Mouse (Mus musculus) lung, embryonic 16.5 days (tissue): ENCODE results near the gene Atp6v0d1. TPM values are rescaled to one million over a fixed set of nuclear protein-coding genes. Genes with fewer than 3 reads are reported as not detected.

Experiments used
- ATAC-seq: fragments of 200-750 bp; cut with Nextera tagmentation; 2 replicates; pipeline ENCODE4 v1.8.0; 2017; ENCODE audit warnings: low read depth, mild to moderate bottlenecking, moderate library complexity
- H3K27ac ChIP-seq: fragments of 300-500 bp; sonication (generic); 2 replicates; pipeline ENCODE4 v1.5.1; 2014; ENCODE audit warnings: mild to moderate bottlenecking, control low read depth, low read length
- H3K27me3 ChIP-seq: fragments of 300-500 bp; sonication (generic); 2 replicates; pipeline ENCODE4 v1.6.1; 2014; ENCODE audit warnings: low read depth, low read length, mixed read lengths; ENCODE audit not compliant: control insufficient read depth, insufficient read depth
- H3K36me3 ChIP-seq: fragments of 300-500 bp; sonication (generic); 2 replicates; pipeline ENCODE4 v1.6.1; 2014; ENCODE audit warnings: low read length; ENCODE audit not compliant: control insufficient read depth, insufficient read depth
- H3K4me1 ChIP-seq: fragments of 300-500 bp; sonication (generic); replicated peaks from 2 replicates; pipeline ENCODE4 v1.6.1; 2014; ENCODE audit warnings: low read length, mixed read lengths; ENCODE audit not compliant: control insufficient read depth, insufficient read depth
- H3K4me2 ChIP-seq: fragments of 300-500 bp; sonication (generic); 2 replicates; pipeline ENCODE4 v1.6.1; 2014; ENCODE audit warnings: low read depth, low read length, control low read depth
- H3K4me3 ChIP-seq: fragments of 300-500 bp; sonication (generic); 2 replicates; pipeline ENCODE4 v1.5.1; 2014; ENCODE audit warnings: mild to moderate bottlenecking, low read length, control low read depth
- H3K9ac ChIP-seq: fragments of 300-500 bp; sonication (generic); 2 replicates; pipeline ENCODE4 v1.6.1; 2014; ENCODE audit warnings: low read length, control low read depth
- H3K9me3 ChIP-seq: fragments of 300-500 bp; sonication (generic); 2 replicates; pipeline ENCODE4 v1.6.1; 2016; ENCODE audit warnings: low read length; ENCODE audit not compliant: control insufficient read depth
- WGBS: fragments of 180-500 bp; shearing (Covaris S2); extraction: QIAGEN DNeasy Blood & Tissue Kit; methylation state at CpG from one replicate; pipeline ENCODE4 v1.1.7; 2014; 5-methylcytosine and 5-hydroxymethylcytosine counted together
- polyA plus RNA-seq: library from polyadenylated mRNA; unstranded; fragments of >200 nt; fragmentation: Nextera tagmentation; extraction: Ambion mirVana; gene quantifications from 2 replicates; pipeline ENCODE4 v1.2.1, GENCODE M21; 2015

The Atp6v0d1 gene
- polyA plus RNA-seq, 1 experiment from 2014 or later, result 87.3 TPM

GRCm38 (mm10) chr8:105546384-105547350 is 19.2 kb downstream of the Atp6v0d1 start:
- Histone ChIP-seq H3K36me3 (0 out of 2 replicates have a peak, but pooled peaks cover 3% of the 10 kb centered on the region), H3K9me3 (no peaks in the 10 kb centered on the region), H3K27ac (no peak overlapping the region), H3K9ac (no peak overlapping the region), H3K4me1 (peaks cover 32% of the 10 kb centered on the region), H3K4me2 (no peak overlapping the region), H3K4me3 (no peak overlapping the region), H3K27me3 (no peaks in the 10 kb centered on the region)
- ATAC-seq, result no peak
- WGBS, result 79% methylated on average over 6 of the region's 6 CpGs

DNA sequence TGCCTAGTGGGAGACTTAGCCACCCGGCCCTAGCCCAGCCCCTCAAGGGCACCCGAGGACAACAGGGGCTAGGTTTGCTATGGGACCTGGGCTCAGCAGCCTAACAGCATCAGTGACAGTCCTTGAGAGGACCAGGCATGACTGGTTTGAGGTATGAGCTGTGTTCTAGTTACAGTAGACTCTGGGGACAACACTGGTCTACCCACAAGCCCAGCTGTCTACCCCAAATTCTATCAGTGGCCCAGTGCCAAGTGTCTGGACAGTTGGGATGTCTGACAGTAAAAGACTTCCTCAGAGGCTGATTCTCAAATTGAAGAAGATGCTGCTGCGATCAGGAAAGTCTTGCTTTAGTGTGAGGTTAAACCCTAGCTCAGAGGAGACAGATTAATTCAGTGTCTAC is 20.6 kb downstream of the Atp6v0d1 start:
- Histone ChIP-seq H3K4me3 (no peak overlapping the region), H3K27ac (peak overlapping the region; percentile 60), H3K9me3 (no peaks in the 10 kb centered on the region), H3K4me1 (peaks cover 32% of the 10 kb centered on the region), H3K27me3 (no peaks in the 10 kb centered on the region), H3K36me3 (0 out of 2 replicates have a peak, but pooled peaks cover 3% of the 10 kb centered on the region), H3K4me2 (no peak overlapping the region), H3K9ac (no peak overlapping the region; the same call in 1 of the 2 replicates)
- 68% methylated on average over 3 of the region's 3 CpGs for WGBS
- peak; percentile 11; the same call in 1 of the 2 replicates for ATAC-seq

DNA sequence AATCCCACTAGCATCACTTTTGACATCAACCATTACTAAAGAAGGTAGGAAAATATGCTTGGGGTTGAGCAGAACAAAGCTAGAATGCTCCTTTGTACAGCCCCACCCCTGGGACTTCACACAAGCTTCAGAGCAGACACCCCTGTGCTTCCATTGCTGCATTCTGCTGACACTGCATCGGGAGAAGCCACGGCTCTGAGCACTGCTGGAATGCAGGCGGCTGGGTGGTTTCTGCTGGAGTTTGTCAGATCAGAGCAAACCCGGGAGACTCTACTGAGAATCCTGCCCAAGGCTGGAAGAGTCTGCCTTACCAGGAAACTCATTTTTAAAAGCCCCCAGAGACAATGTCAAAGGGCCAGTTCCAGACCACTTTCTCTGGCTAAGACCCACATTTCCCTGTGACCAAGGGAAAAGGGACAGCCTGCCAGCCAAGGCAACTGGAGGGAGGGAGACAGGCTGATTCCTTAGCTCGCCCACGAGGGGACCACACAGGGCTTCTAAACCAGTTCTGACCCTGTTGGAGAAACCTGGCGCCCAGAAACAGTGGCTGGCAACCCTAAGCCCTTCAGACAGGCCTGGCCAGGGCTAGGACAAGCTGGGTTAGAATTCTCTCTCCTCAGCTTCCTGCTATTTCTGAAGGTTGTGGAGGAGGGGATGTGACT is 21.2 kb downstream of the Atp6v0d1 start:
- Histone ChIP-seq H3K4me1 (peaks cover 32% of the 10 kb centered on the region), H3K4me2 (no peak overlapping the region), H3K9ac (no peak overlapping the region), H3K36me3 (0 out of 2 replicates have a peak, but pooled peaks cover 3% of the 10 kb centered on the region), H3K9me3 (no peaks in the 10 kb centered on the region), H3K4me3 (no peak overlapping the region), H3K27me3 (no peaks in the 10 kb centered on the region), H3K27ac (peak overlapping the region; percentile 60)
- ATAC-seq, result peak; percentile 72
- WGBS, result 45% methylated on average over 7 of the region's 7 CpGs

DNA sequence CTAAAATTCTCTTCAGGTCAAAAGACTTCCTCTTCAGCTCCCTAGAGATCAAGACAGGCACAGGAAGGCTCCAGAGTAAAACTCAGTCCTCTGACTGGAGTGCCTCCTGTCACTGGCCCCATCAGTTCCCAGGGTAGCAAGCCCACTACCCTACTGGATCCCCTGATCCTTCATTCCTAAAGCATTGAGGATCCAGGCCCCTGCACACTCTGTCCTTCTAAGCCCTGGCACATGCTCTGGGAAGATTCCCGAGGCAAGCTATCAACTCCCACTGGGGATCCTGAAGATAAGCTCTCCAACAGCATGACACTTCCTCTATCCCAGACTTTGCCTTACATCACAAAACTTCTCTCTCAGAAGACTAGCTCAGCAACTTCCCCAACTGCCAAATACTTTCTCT is 22.1 kb downstream of the Atp6v0d1 start:
- 17% methylated on average over 1 of the region's 1 CpGs for WGBS
- Histone ChIP-seq H3K4me1 (peaks cover 32% of the 10 kb centered on the region), H3K9ac (no peak overlapping the region), H3K36me3 (peaks cover 8% of the 10 kb centered on the region), H3K4me3 (no peak overlapping the region), H3K9me3 (no peaks in the 10 kb centered on the region), H3K27ac (peak overlapping the region; percentile 60), H3K27me3 (no peaks in the 10 kb centered on the region), H3K4me2 (no peak overlapping the region)
- ATAC-seq, result peak; percentile 15; the same call in 1 of the 2 replicates

GRCm38 (mm10) chr8:105542808-105543207 is 23.0 kb downstream of the Atp6v0d1 start:
- H3K4me3 ChIP-seq, result no peak overlapping the region
- H3K9ac ChIP-seq, result no peak overlapping the region
- ATAC-seq, result no peak
- WGBS, result 91% methylated on average over 2 of the region's 2 CpGs
- no peaks in the 10 kb centered on the region for H3K27me3 ChIP-seq
- peaks cover 15% of the 10 kb centered on the region for H3K36me3 ChIP-seq
- no peak overlapping the region for H3K4me2 ChIP-seq
- no peaks in the 10 kb centered on the region for H3K9me3 ChIP-seq
- H3K27ac ChIP-seq, result no peak overlapping the region
- H3K4me1 ChIP-seq, result peaks cover 32% of the 10 kb centered on the region

DNA sequence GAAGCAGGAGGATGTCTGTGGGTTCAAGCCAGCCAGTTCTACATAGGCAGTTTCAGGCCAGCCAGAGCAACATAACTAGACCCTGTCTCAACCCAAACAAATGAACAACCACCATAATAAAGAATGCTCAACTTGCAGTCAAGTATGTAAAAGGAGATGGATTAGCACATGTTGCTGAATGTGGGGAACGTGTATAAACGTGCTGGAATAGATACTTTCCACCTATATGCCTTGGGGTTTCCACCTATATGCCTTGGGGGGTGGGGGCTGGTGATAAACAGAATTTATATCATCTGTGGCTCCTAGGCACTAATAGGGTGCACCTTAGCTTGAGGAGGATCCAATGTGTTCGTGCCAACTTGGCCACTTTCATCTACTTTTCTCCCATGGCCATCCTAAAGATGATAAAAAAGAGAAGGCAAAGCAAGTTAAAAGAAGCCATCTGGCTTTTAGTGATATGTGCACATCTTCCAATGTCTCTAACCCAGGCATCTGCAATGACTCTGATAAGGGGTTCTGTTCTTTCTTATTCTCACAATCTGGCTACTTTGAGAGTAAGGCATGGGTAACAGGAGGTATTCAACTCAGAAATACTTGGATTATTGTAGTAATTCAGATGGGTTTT is 23.7 kb downstream of the Atp6v0d1 start:
- 67% methylated on average over 3 of the region's 3 CpGs for WGBS
- Histone ChIP-seq H3K4me2 (no peak overlapping the region), H3K27me3 (no peaks in the 10 kb centered on the region), H3K36me3 (peaks cover 16% of the 10 kb centered on the region), H3K9ac (no peak overlapping the region), H3K4me1 (peaks cover 32% of the 10 kb centered on the region), H3K9me3 (no peaks in the 10 kb centered on the region), H3K27ac (no peak overlapping the region), H3K4me3 (no peak overlapping the region)
- ATAC-seq, result no peak

- H3K4me2 ChIP-seq, result no peak overlapping the region
- WGBS, result 78% methylated on average over 4 of the region's 4 CpGs
- H3K4me1 ChIP-seq, result peaks cover 8% of the 10 kb centered on the region
- no peak overlapping the region for H3K4me3 ChIP-seq
- peaks cover 16% of the 10 kb centered on the region for H3K36me3 ChIP-seq
- ATAC-seq, result no peak
- H3K27me3 ChIP-seq, result no peaks in the 10 kb centered on the region
- H3K9me3 ChIP-seq, result no peaks in the 10 kb centered on the region
- H3K27ac ChIP-seq, result no peak overlapping the region
- H3K9ac ChIP-seq, result no peak overlapping the region
These were observed 26.9 kb downstream of the Atp6v0d1 start for GRCm38 (mm10) chr8:105538940-105539339.

GRCm38 (mm10) chr8:105537011-105537677 is 28.7 kb downstream of the Atp6v0d1 start:
- Histone ChIP-seq H3K9ac (no peak overlapping the region), H3K27me3 (no peaks in the 10 kb centered on the region), H3K4me1 (peaks cover 12% of the 10 kb centered on the region), H3K9me3 (no peaks in the 10 kb centered on the region), H3K27ac (no peak overlapping the region), H3K36me3 (peaks cover 16% of the 10 kb centered on the region), H3K4me2 (no peak overlapping the region), H3K4me3 (no peak overlapping the region)
- no peak for ATAC-seq
- WGBS, result 87% methylated on average over 6 of the region's 6 CpGs
